22 mouse cellular contexts compared by ENCODE assay signal in the genomic region with DNA sequence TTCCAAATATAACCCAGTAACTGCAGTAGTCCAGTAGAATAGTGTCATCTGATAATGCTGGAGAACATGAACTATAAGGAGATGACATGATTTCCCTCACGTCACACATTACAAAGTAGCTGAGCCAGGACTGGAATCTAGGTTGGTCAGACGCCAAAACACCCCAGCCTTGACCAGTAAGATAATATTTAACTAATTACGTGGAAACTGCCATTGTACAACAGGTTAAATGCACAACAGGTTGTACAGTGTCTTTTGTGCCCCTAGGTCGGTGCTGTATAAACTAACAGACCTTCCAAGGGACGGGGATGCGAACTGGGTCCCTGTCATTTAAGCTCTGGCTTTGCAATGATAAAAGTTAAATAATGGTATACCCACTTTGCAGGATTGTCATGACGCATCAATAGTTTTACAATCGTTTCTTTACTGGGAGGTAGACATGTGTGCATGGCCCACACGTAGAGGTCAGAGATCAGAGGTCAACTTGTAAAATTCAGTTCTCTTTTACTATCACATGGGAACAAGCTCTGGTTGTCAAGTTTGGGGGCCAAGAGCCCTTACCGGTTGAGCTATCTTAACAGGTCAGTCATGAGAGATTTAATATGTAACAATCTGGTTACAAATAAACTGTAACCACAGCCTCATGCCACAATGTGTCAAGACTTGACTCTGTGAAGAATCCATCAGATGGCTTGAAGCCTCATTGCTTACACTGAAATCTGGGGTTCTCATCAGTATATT. TPM values are rescaled to one million over a fixed set of nuclear protein-coding genes. Genes with fewer than 3 reads are reported as not detected.
DNase-seq lines count a peak whose midpoint lies in the region; ATAC-seq and TF ChIP-seq lines count a peak whose summit lies in the region.
"Had no signal": no experiment of that assay in that cellular context is flagged by ENCODE, and none has a peak within 500 bp of the region (broad histone marks: within the 10 kb centered on the region; RNA-seq: fewer than 3 reads in every experiment).

No protein-coding gene starts in this region.

- H3K4me3 ChIP-seq in liver, embryonic 14.5 days (ENCODE audit: insufficient read depth in 1 of 2, low read depth in 2 of 2, low read length in 2 of 2) = no peak overlapping the region
- H3K4me3 ChIP-seq in liver, embryonic 12.5 days = no peak overlapping the region
- H3K4me3 ChIP-seq in kidney, embryonic 14.5 days (ENCODE audit: low read length) = no peak overlapping the region
- H3K4me3 ChIP-seq: forebrain, embryonic 10.5 days; heart, embryonic 12.5 days; hindbrain, embryonic 12.5 days; limb, embryonic 12.5 days; neural tube, embryonic 12.5 days had no signal

- TF ChIP-seq CTCF in liver, embryonic 14.5 days (IDR thresholded peaks at IDR 0.05; ENCODE audit: low read depth) = no peak

- WGBS in liver, embryonic 14.5 days (ENCODE audit: insufficient replicate concordance) = 59% methylated on average over 10 of the region's 10 CpGs
- WGBS in liver, embryonic 12.5 days (ENCODE audit: insufficient replicate concordance) = 66% methylated on average over 10 of the region's 10 CpGs
- WGBS in kidney, embryonic 14.5 days = 54% methylated on average over 10 of the region's 10 CpGs

- no peaks in the 10 kb centered on the region for H3K9me3 ChIP-seq in liver, embryonic 14.5 days (ENCODE audit: control insufficient read depth, low read length)
- H3K9me3 ChIP-seq in liver, embryonic 12.5 days (replicated peaks) = no peaks in the 10 kb centered on the region
- H3K9me3 ChIP-seq in kidney, embryonic 14.5 days (ENCODE audit: control insufficient read depth, low read length) = no peaks in the 10 kb centered on the region
- H3K9me3 ChIP-seq: forebrain, embryonic 10.5 days; heart, embryonic 12.5 days; hindbrain, embryonic 12.5 days; limb, embryonic 12.5 days; neural tube, embryonic 12.5 days had no signal

- no peak overlapping the region for H3K4me2 ChIP-seq in liver, embryonic 14.5 days (ENCODE audit: low read depth)
- H3K4me2 ChIP-seq in liver, embryonic 12.5 days = no peak overlapping the region
- H3K4me2 ChIP-seq in kidney, embryonic 14.5 days (replicated peaks; ENCODE audit: low read depth, low read length) = no peak overlapping the region
- H3K4me2 ChIP-seq: heart, embryonic 12.5 days; hindbrain, embryonic 12.5 days; limb, embryonic 12.5 days; midbrain, embryonic 11.5 days; neural tube, embryonic 12.5 days had no signal

- no peak overlapping the region for H3K9ac ChIP-seq in liver, embryonic 14.5 days (replicated peaks)
- H3K9ac ChIP-seq in liver, embryonic 12.5 days = no peak overlapping the region
- no peak overlapping the region for H3K9ac ChIP-seq in kidney, embryonic 14.5 days (ENCODE audit: low read depth, low read length)
- H3K9ac ChIP-seq: heart, embryonic 12.5 days; hindbrain, embryonic 12.5 days; limb, embryonic 12.5 days; neural tube, embryonic 12.5 days had no signal

- peaks cover 0 to 4% of the 10 kb centered on the region in 2 experiments; a peak in 1 of 4 replicates for H3K4me1 ChIP-seq in liver, embryonic 14.5 days (replicated peaks; ENCODE audit: control insufficient read depth in 2 of 2, insufficient read depth in 2 of 2, low read length in 1 of 2)
- peaks cover 8% of the 10 kb centered on the region for H3K4me1 ChIP-seq in liver, embryonic 12.5 days
- peaks cover 13% of the 10 kb centered on the region; the same call in 1 of the 2 replicates for H3K4me1 ChIP-seq in kidney, embryonic 14.5 days (ENCODE audit: control insufficient read depth, insufficient read depth, low read length)
- H3K4me1 ChIP-seq: hindbrain, embryonic 12.5 days had no signal

- no peaks in the 10 kb centered on the region for H3K36me3 ChIP-seq in liver, embryonic 14.5 days (replicated peaks; ENCODE audit: control insufficient read depth, insufficient read depth, low read depth)
- no peaks in the 10 kb centered on the region for H3K36me3 ChIP-seq in liver, embryonic 12.5 days
- H3K36me3 ChIP-seq in kidney, embryonic 14.5 days (ENCODE audit: control insufficient read depth, insufficient read depth, low read length) = no peaks in the 10 kb centered on the region
- H3K36me3 ChIP-seq: forebrain, embryonic 10.5 days; G1E; heart, embryonic 12.5 days; hindbrain, embryonic 12.5 days; limb, embryonic 12.5 days; neural tube, embryonic 12.5 days had no signal

- DNase-seq in liver, embryonic 14.5 days (ENCODE audit: low read depth in 3 of 3, low spot score in 3 of 3) = no peak
- DNase-seq in kidney, postnatal 36 days = peak; percentile 76 to 84
- no peak for DNase-seq in left cerebral cortex, adult 8-10 months (ENCODE audit: low spot score in 2 of 2)
- no peak for DNase-seq in heart, adult 8-10 months (ENCODE audit: low spot score)
- no peak for DNase-seq in right cerebral cortex, postnatal 36 days (ENCODE audit: low spot score in 2 of 2)
- DNase-seq: adrenal gland, postnatal 10 days; cerebellum, adult 11 months; heart, postnatal 14 days; layer of hippocampus, adult 9-11 months; thymus, adult 18-20 months; thymus, postnatal 4 days had no signal

- H3K27me3 ChIP-seq in liver, embryonic 14.5 days (ENCODE audit: control insufficient read depth, insufficient read depth, low read length) = no peaks in the 10 kb centered on the region
- peaks cover 10% of the 10 kb centered on the region for H3K27me3 ChIP-seq in liver, embryonic 12.5 days (replicated peaks)
- no peaks in the 10 kb centered on the region for H3K27me3 ChIP-seq in kidney, embryonic 14.5 days (ENCODE audit: control insufficient read depth, insufficient read depth, low read length)
- H3K27me3 ChIP-seq: heart, embryonic 12.5 days; hindbrain, embryonic 12.5 days; limb, embryonic 12.5 days; neural tube, embryonic 12.5 days had no signal

- no peak overlapping the region for H3K27ac ChIP-seq in liver, embryonic 14.5 days
- no peak overlapping the region for H3K27ac ChIP-seq in liver, embryonic 12.5 days
- 0 out of 2 replicates have a peak overlapping the region, but pooled peaks have one; percentile 19 for H3K27ac ChIP-seq in kidney, embryonic 14.5 days (ENCODE audit: low read depth, low read length)
- H3K27ac ChIP-seq: forebrain, embryonic 10.5 days; hindbrain, embryonic 12.5 days; limb, embryonic 12.5 days; neural tube, embryonic 12.5 days had no signal

- ATAC-seq in liver, embryonic 14.5 days (ENCODE audit: insufficient read depth) = peak; percentile 48
- ATAC-seq in liver, embryonic 12.5 days = no peak
- no peak; the same call in 1 of the 2 replicates for ATAC-seq in kidney, embryonic 14.5 days (ENCODE audit: low FRiP score, low TSS enrichment)
- ATAC-seq in erythroblast, adult 5-6 weeks (replicated peaks; ENCODE audit: low FRiP score, poor library complexity, severe bottlenecking) = no peak
- ATAC-seq: activated CD4-positive, CD25-positive, alpha-beta regulatory T cell, adult 4 months had no signal

- no peak for TF ChIP-seq EP300 in liver, embryonic 14.5 days (IDR thresholded peaks at IDR 0.05; ENCODE audit: low read depth)

RNA-seq across cellular contexts. Expression of a gene that starts 7.0 kb away (rescaled TPM):
- 6.5 and 8.3 TPM in 2 replicates for polyA plus RNA-seq in liver, embryonic 14.5 days (2012; rRNA removed)
- polyA plus RNA-seq in liver, embryonic 14.5 days (2014; fragmentation: Nextera tagmentation; extraction: Ambion mirVana) = 9.5 and 10.3 TPM in 2 replicates
- polyA plus RNA-seq in liver, embryonic 12.5 days (2016; fragmentation: Nextera tagmentation; extraction: Ambion mirVana) = 17.9 and 18.7 TPM in 2 replicates
- polyA plus RNA-seq in kidney, embryonic 14.5 days (2014; fragmentation: Nextera tagmentation; extraction: Ambion mirVana) = 87.7 and 98.5 TPM in 2 replicates
- 9.4 and 15.6 TPM in 2 replicates for total RNA-seq in erythroblast, adult 5-6 weeks (2015; ENCODE audit: low replicate concordance)
- total RNA-seq in erythroblast, adult 5-6 weeks (2017; ENCODE audit: low replicate concordance) = 7.9 and 13.7 TPM in 2 replicates
- total RNA-seq in left cerebral cortex, adult 8-10 months (2022) = 10 to 100 TPM; 46.0 to 76.2 (median 60.7) TPM
- total RNA-seq in heart, adult 8-10 months (2022) = 10 to 100 TPM; 12.9 to 18.7 (median 15.2) TPM
- polyA plus RNA-seq: G1E had no signal

Comparison
In these comparisons a context has a peak if more than half of its experiments do, and no peak if none do; other contexts are left out.
1. DNase-seq: peak in kidney, postnatal 36 days (2 of 2); none in liver, embryonic 14.5 days (0 of 3), left cerebral cortex, adult 8-10 months (0 of 2), heart, adult 8-10 months (single experiment) and right cerebral cortex, postnatal 36 days (0 of 2).